Comparison of ENCODE assay signal across 9 mouse cellular contexts in the genomic region with DNA sequence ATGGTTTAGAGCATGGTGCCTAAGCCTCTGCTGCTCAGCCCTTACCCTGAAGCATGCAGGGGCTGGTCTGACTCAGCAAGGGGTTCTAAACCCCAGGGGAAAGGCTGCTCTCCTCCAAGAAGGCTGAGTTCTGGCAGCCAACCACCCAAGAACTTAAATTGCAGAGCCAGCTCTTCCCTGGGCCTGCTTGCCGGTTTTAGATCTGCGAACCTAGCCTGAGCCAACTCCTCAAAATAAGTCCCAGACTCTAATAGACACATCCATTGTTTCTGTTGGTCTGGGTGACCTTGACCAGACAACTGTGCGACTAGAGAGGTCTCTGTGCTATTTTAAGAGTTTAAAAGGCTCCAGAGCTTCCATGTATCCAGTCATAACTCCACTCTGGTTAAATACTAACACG. TPM values are rescaled to one million over a fixed set of nuclear protein-coding genes. Genes with fewer than 3 reads are reported as not detected.
DNase-seq lines count a peak whose midpoint lies in the region; ATAC-seq and TF ChIP-seq lines count a peak whose summit lies in the region.
"Had no signal": no experiment of that assay in that cellular context is flagged by ENCODE, and none has a peak within 500 bp of the region (broad histone marks: within the 10 kb centered on the region; RNA-seq: fewer than 3 reads in every experiment).

No protein-coding gene starts in this region.

- peaks cover 7% of the 10 kb centered on the region; the same call in 1 of the 2 replicates for H3K4me1 ChIP-seq in kidney, adult 2 months (ENCODE audit: control insufficient read depth, insufficient read depth, low read length)
- peaks cover 18% of the 10 kb centered on the region for H3K4me1 ChIP-seq in cortical plate, adult 2 months (ENCODE audit: control insufficient read depth, insufficient read depth, low read length)
- peaks cover 55% of the 10 kb centered on the region for H3K4me1 ChIP-seq in heart, embryonic 13.5 days
- peaks cover 21% of the 10 kb centered on the region for H3K4me1 ChIP-seq in midbrain, embryonic 16.5 days (ENCODE audit: control insufficient read depth, insufficient read depth, low read length)
- peaks cover 2% of the 10 kb centered on the region for H3K4me1 ChIP-seq in thymus, adult 2 months (replicated peaks; ENCODE audit: control insufficient read depth, insufficient read depth, low read length)

- H3K36me3 ChIP-seq in kidney, adult 2 months (ENCODE audit: control insufficient read depth, insufficient read depth, low read length) = no peaks in the 10 kb centered on the region
- H3K36me3 ChIP-seq in heart, embryonic 13.5 days = peaks cover 12% of the 10 kb centered on the region
- H3K36me3 ChIP-seq in midbrain, embryonic 16.5 days (ENCODE audit: control insufficient read depth, insufficient read depth, low read length) = 0 out of 2 replicates have a peak, but pooled peaks cover 2% of the 10 kb centered on the region
- no peaks in the 10 kb centered on the region for H3K36me3 ChIP-seq in thymus, adult 2 months (ENCODE audit: control insufficient read depth, insufficient read depth, low read length)

- peak overlapping the region; percentile 5; the same call in 1 of the 2 replicates for H3K27ac ChIP-seq in kidney, adult 2 months (ENCODE audit: insufficient read depth, low read depth, low read length)
- 0 out of 2 replicates have a peak overlapping the region, but pooled peaks have one; percentile 28 for H3K27ac ChIP-seq in cortical plate, adult 2 months (ENCODE audit: insufficient read depth, low read length)
- H3K27ac ChIP-seq in heart, embryonic 13.5 days (replicated peaks) = peak overlapping the region; percentile 99
- peak overlapping the region; percentile 38 for H3K27ac ChIP-seq in midbrain, embryonic 16.5 days (ENCODE audit: low read length)
- no peak overlapping the region for H3K27ac ChIP-seq in thymus, adult 2 months (ENCODE audit: control insufficient read depth, insufficient read depth, low read length)

- TF ChIP-seq CTCF in kidney, adult 2 months (conservative IDR thresholded peaks at IDR 0.05; ENCODE audit: insufficient read depth, insufficient read length, low read depth, low read length) = no peak
- TF ChIP-seq CTCF in cortical plate, adult 2 months (IDR thresholded peaks at IDR 0.05; ENCODE audit: extremely low read depth, insufficient read depth, low read length) = no peak
- TF ChIP-seq CTCF in thymus, adult 2 months (IDR thresholded peaks at IDR 0.05; ENCODE audit: borderline replicate concordance, control insufficient read depth, extremely low read depth, insufficient read depth, low read length, poor library complexity) = no peak

- no peak for TF ChIP-seq POLR2A in kidney, adult 2 months (IDR thresholded peaks at IDR 0.05; ENCODE audit: low read depth, low read length)
- no peak for TF ChIP-seq POLR2A in cortical plate, adult 2 months (IDR thresholded peaks at IDR 0.05; ENCODE audit: extremely low read depth, insufficient read depth, low read length)
- no peak for TF ChIP-seq POLR2A in thymus, adult 2 months (IDR thresholded peaks at IDR 0.05; ENCODE audit: control insufficient read depth, extremely low read depth, insufficient read depth, low read length, poor library complexity)

- DNase-seq in kidney, adult 2 months = peak; percentile 46
- DNase-seq in kidney, postnatal 10 days = no peak
- no peak for DNase-seq in cerebellum, adult 9-10 months
- DNase-seq in thymus, adult 2 months = no peak
- DNase-seq: cerebellum, adult 9-11 months had no signal

- ATAC-seq in heart, embryonic 13.5 days (ENCODE audit: extremely low read depth, insufficient number of reproducible peaks, low FRiP score, low TSS enrichment) = no peak
- ATAC-seq in midbrain, embryonic 16.5 days = no peak
- ATAC-seq in megakaryocyte progenitor cell, adult 5-6 weeks (replicated peaks; ENCODE audit: poor library complexity) = no peak

- 27% methylated on average over 4 of the region's 4 CpGs for WGBS in kidney, adult 2 months
- WGBS in heart, embryonic 13.5 days = 43% methylated on average over 4 of the region's 4 CpGs
- WGBS in midbrain, embryonic 16.5 days = 74% methylated on average over 4 of the region's 4 CpGs
- WGBS in thymus, adult 2 months = 97% methylated on average over 4 of the region's 4 CpGs

- no peaks in the 10 kb centered on the region for H3K9me3 ChIP-seq in heart, embryonic 13.5 days
- H3K9me3 ChIP-seq in midbrain, embryonic 16.5 days (replicated peaks; ENCODE audit: control insufficient read depth, low read length, poor library complexity, severe bottlenecking) = no peaks in the 10 kb centered on the region

- peak overlapping the region; percentile 45 for H3K4me2 ChIP-seq in heart, embryonic 13.5 days
- H3K4me2 ChIP-seq in midbrain, embryonic 16.5 days (ENCODE audit: low read length) = peak overlapping the region; percentile 5; the same call in 1 of the 2 replicates

- no peaks in the 10 kb centered on the region for H3K27me3 ChIP-seq in kidney, adult 2 months (replicated peaks; ENCODE audit: control insufficient read depth, insufficient read depth, low read length)
- H3K27me3 ChIP-seq in heart, embryonic 13.5 days (replicated peaks) = no peaks in the 10 kb centered on the region
- no peaks in the 10 kb centered on the region for H3K27me3 ChIP-seq in midbrain, embryonic 16.5 days (ENCODE audit: control insufficient read depth, insufficient read depth, low read depth, low read length)
- no peaks in the 10 kb centered on the region for H3K27me3 ChIP-seq in thymus, adult 2 months (ENCODE audit: control insufficient read depth, insufficient read depth, low read length)

- no peak overlapping the region for H3K4me3 ChIP-seq in kidney, adult 2 months (ENCODE audit: insufficient read depth, low read depth, low read length)
- no peak overlapping the region for H3K4me3 ChIP-seq in cortical plate, adult 2 months (ENCODE audit: insufficient read depth, low read length)
- no peak overlapping the region for H3K4me3 ChIP-seq in heart, embryonic 13.5 days
- H3K4me3 ChIP-seq in midbrain, embryonic 16.5 days (ENCODE audit: low read depth, low read length) = no peak overlapping the region
- H3K4me3 ChIP-seq in thymus, adult 2 months (ENCODE audit: control insufficient read depth, insufficient read depth, low read length) = no peak overlapping the region

- peak overlapping the region; percentile 69 for H3K9ac ChIP-seq in heart, embryonic 13.5 days
- no peak overlapping the region for H3K9ac ChIP-seq in midbrain, embryonic 16.5 days (ENCODE audit: low read depth, low read length)

RNA-seq across cellular contexts. Expression of gene Pink1, which starts 2.4 kb away (rescaled TPM):
- polyA plus RNA-seq in kidney, adult 2 months (2012; rRNA removed) = 226 and 272 TPM in 2 replicates
- 411 and 422 TPM in 2 replicates for polyA plus RNA-seq in cortical plate, adult 2 months (2012; rRNA removed)
- 67.0 and 69.5 TPM in 2 replicates for polyA plus RNA-seq in heart, embryonic 13.5 days (2015; fragmentation: Nextera tagmentation; extraction: Ambion mirVana)
- polyA plus RNA-seq in midbrain, embryonic 16.5 days (2015; fragmentation: Nextera tagmentation; extraction: Ambion mirVana) = 95.4 and 103 TPM in 2 replicates
- 82.3 and 103 TPM in 2 replicates for polyA plus RNA-seq in thymus, adult 2 months (2012; rRNA removed)
- 20.1 and 20.4 TPM in 2 replicates for total RNA-seq in megakaryocyte progenitor cell, adult 5-6 weeks (2015)
- total RNA-seq in megakaryocyte progenitor cell, adult 5-6 weeks (2017) = 24.7 and 29.6 TPM in 2 replicates

RNA-seq across cellular contexts. Expression of gene Ddost, which starts 19.2 kb away (rescaled TPM):
- polyA plus RNA-seq in kidney, adult 2 months (2012; rRNA removed) = 157 and 169 TPM in 2 replicates
- polyA plus RNA-seq in cortical plate, adult 2 months (2012; rRNA removed) = 96.7 and 99.4 TPM in 2 replicates
- polyA plus RNA-seq in heart, embryonic 13.5 days (2015; fragmentation: Nextera tagmentation; extraction: Ambion mirVana) = 291 and 314 TPM in 2 replicates
- polyA plus RNA-seq in midbrain, embryonic 16.5 days (2015; fragmentation: Nextera tagmentation; extraction: Ambion mirVana) = 201 and 208 TPM in 2 replicates
- 173 and 195 TPM in 2 replicates for polyA plus RNA-seq in thymus, adult 2 months (2012; rRNA removed)
- total RNA-seq in megakaryocyte progenitor cell, adult 5-6 weeks (2015) = 303 and 328 TPM in 2 replicates
- total RNA-seq in megakaryocyte progenitor cell, adult 5-6 weeks (2017) = 225 and 240 TPM in 2 replicates

RNA-seq across cellular contexts. Expression of gene Cda, which starts 44.0 kb away (rescaled TPM):
- polyA plus RNA-seq in kidney, adult 2 months (2012; rRNA removed) = 394 and 454 TPM in 2 replicates
- polyA plus RNA-seq in cortical plate, adult 2 months (2012; rRNA removed) = 2.9 and 3.7 TPM in 2 replicates
- polyA plus RNA-seq in heart, embryonic 13.5 days (2015; fragmentation: Nextera tagmentation; extraction: Ambion mirVana) = 13.5 and 14.3 TPM in 2 replicates
- polyA plus RNA-seq in midbrain, embryonic 16.5 days (2015; fragmentation: Nextera tagmentation; extraction: Ambion mirVana) = 4.4 and 4.8 TPM in 2 replicates
- polyA plus RNA-seq in thymus, adult 2 months (2012; rRNA removed) = 0.24 and 0.60 TPM in 2 replicates
- 0.39 TPM in 1 of 2 replicates, not detected in the other for total RNA-seq in megakaryocyte progenitor cell, adult 5-6 weeks (2015)
- total RNA-seq in megakaryocyte progenitor cell, adult 5-6 weeks (2017) = not detected in 2 replicates

Comparison
In these comparisons a context has a peak if more than half of its experiments do, and no peak if none do; other contexts are left out.
1. RNA of gene Cda, which starts 44.0 kb away (polyA plus RNA-seq): 394 to 454 TPM in kidney, adult 2 months; 13.5 to 14.3 TPM in heart, embryonic 13.5 days, 4.4 to 4.8 TPM in midbrain, embryonic 16.5 days, 2.9 to 3.7 TPM in cortical plate, adult 2 months and 0.24 to 0.60 TPM in thymus, adult 2 months; every median in the first group is over 10 times any median in the second.